Comparison of ENCODE assay signal across 9 mouse cellular contexts in the genomic region with DNA sequence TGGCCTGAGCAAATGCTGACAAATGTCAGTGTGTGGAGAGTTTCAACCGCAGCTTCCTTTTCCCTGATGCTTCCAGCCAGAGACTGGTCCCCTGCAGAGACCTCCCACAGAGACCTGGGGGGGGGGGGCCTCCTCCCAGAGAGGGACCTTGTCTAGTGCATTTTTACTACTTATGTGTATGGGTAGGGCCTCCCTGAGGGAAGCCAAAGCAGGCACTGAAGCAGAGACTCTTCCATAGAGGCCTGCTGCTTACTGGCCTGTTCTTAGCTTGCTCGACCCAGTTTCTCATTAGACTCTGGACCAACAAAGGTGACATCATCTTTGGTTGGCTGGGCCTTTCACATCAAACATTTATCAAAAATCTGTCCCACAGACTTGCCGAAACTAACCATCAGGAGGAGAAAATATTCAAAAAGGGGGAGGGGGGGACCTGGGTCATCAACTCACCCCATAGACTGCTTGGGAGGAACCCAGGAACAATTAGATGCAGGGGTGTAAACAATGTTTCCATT. TPM values are rescaled to one million over a fixed set of nuclear protein-coding genes. Genes with fewer than 3 reads are reported as not detected.
DNase-seq lines count a peak whose midpoint lies in the region; ATAC-seq and TF ChIP-seq lines count a peak whose summit lies in the region.
"Had no signal": no experiment of that assay in that cellular context is flagged by ENCODE, and none has a peak within 500 bp of the region (broad histone marks: within the 10 kb centered on the region; RNA-seq: fewer than 3 reads in every experiment).

No protein-coding gene starts in this region.

- no peaks in the 10 kb centered on the region for H3K27me3 ChIP-seq in intestine, postnatal 0 days (replicated peaks; ENCODE audit: control insufficient read depth, insufficient read depth, low read length)
- no peaks in the 10 kb centered on the region for H3K27me3 ChIP-seq in liver, postnatal 0 days (ENCODE audit: insufficient read depth, low read length)
- H3K27me3 ChIP-seq: limb, embryonic 15.5 days had no signal

- ATAC-seq in intestine, postnatal 0 days: peak; percentile 57; the same call in 1 of the 2 replicates
- ATAC-seq in liver, postnatal 0 days: peak; percentile 45

- no peak overlapping the region for H3K4me3 ChIP-seq in brown adipose tissue, adult 24 weeks (ENCODE audit: insufficient read depth, low read depth, low read length)
- H3K4me3 ChIP-seq in intestine, postnatal 0 days (ENCODE audit: low read depth, low read length): no peak overlapping the region
- H3K4me3 ChIP-seq in liver, postnatal 0 days (ENCODE audit: low read depth, low read length): no peak overlapping the region
- H3K4me3 ChIP-seq: limb, embryonic 15.5 days had no signal

- intact Hi-C loops in heart, postnatal 10 days (cut with DNase I): no loop called here
- intact Hi-C loops in heart, postnatal 25 days (cut with DNase I): no loop called here

- no peak for TF ChIP-seq EP300 in liver, postnatal 0 days (IDR thresholded peaks at IDR 0.05; ENCODE audit: low read depth)

- no peaks in the 10 kb centered on the region for H3K9me3 ChIP-seq in intestine, postnatal 0 days (ENCODE audit: control insufficient read depth)
- H3K9me3 ChIP-seq in liver, postnatal 0 days (ENCODE audit: low read length): no peaks in the 10 kb centered on the region
- H3K9me3 ChIP-seq: limb, embryonic 15.5 days had no signal

- H3K4me1 ChIP-seq in brown adipose tissue, adult 24 weeks (ENCODE audit: control insufficient read depth, insufficient read depth, insufficient read length, low read length): peaks cover 25% of the 10 kb centered on the region
- 0 out of 2 replicates have a peak, but pooled peaks cover 3% of the 10 kb centered on the region for H3K4me1 ChIP-seq in intestine, postnatal 0 days (replicated peaks; ENCODE audit: control insufficient read depth, insufficient read depth, low read length)
- peaks cover 36% of the 10 kb centered on the region for H3K4me1 ChIP-seq in liver, postnatal 0 days (ENCODE audit: insufficient read depth)

- no peak overlapping the region for H3K9ac ChIP-seq in intestine, postnatal 0 days (ENCODE audit: low read depth, low read length)
- no peak overlapping the region for H3K9ac ChIP-seq in liver, postnatal 0 days (replicated peaks)
- H3K9ac ChIP-seq: limb, embryonic 15.5 days had no signal

- TF ChIP-seq CTCF in intestine, postnatal 0 days (IDR thresholded peaks at IDR 0.05; ENCODE audit: low read depth): no peak
- TF ChIP-seq CTCF in liver, postnatal 0 days (IDR thresholded peaks at IDR 0.05; ENCODE audit: low read depth): no peak

- peak; percentile 15 to 26 for DNase-seq in heart, postnatal 10 days
- no peak for DNase-seq in heart, postnatal 25 days (ENCODE audit: low spot score)
- DNase-seq in liver, postnatal 0 days: peak; percentile 33
- DNase-seq in layer of hippocampus, postnatal 25 days (ENCODE audit: extremely low spot score in 1 of 2, low spot score in 1 of 2): no peak
- no peak for DNase-seq in testis, postnatal 14 days (ENCODE audit: low spot score)
- no peak for DNase-seq in layer of hippocampus, adult 11-12 months (ENCODE audit: low spot score)

- no peaks in the 10 kb centered on the region for H3K36me3 ChIP-seq in intestine, postnatal 0 days (ENCODE audit: control insufficient read depth, insufficient read depth)
- H3K36me3 ChIP-seq in liver, postnatal 0 days (replicated peaks; ENCODE audit: insufficient read depth, low read length): no peaks in the 10 kb centered on the region; the same call in 1 of the 2 replicates
- H3K36me3 ChIP-seq: limb, embryonic 15.5 days had no signal

- peak overlapping the region; percentile 34; the same call in 1 of the 2 replicates for H3K27ac ChIP-seq in brown adipose tissue, adult 24 weeks (replicated peaks; ENCODE audit: low read depth, low read length)
- H3K27ac ChIP-seq in intestine, postnatal 0 days (ENCODE audit: low read depth, low read length): peak overlapping the region; percentile 23; the same call in 1 of the 2 replicates
- peak overlapping the region; percentile 69 for H3K27ac ChIP-seq in liver, postnatal 0 days (ENCODE audit: low read depth)

- WGBS in intestine, postnatal 0 days: 24% methylated on average over 3 of the region's 3 CpGs
- 40% methylated on average over 3 of the region's 3 CpGs for WGBS in liver, postnatal 0 days (ENCODE audit: insufficient replicate concordance)

- no peak overlapping the region for H3K4me2 ChIP-seq in intestine, postnatal 0 days (replicated peaks; ENCODE audit: low read depth)
- H3K4me2 ChIP-seq in liver, postnatal 0 days (ENCODE audit: low read depth, low read length): no peak overlapping the region
- H3K4me2 ChIP-seq: limb, embryonic 15.5 days had no signal

RNA-seq across cellular contexts. Expression of a gene that starts 14.5 kb away (rescaled TPM):
- 10 to 100 TPM; 43.1 to 43.8 TPM for total RNA-seq in heart, postnatal 10 days (2021)
- total RNA-seq in heart, postnatal 25 days (2021): 10 to 100 TPM; 28.7 to 33.1 TPM
- polyA plus RNA-seq in brown adipose tissue, adult 24 weeks (2012; ENCODE audit: insufficient read depth, insufficient read length, missing spikeins): 8.2 and 9.1 TPM in 2 replicates
- polyA plus RNA-seq in intestine, postnatal 0 days (2015; fragmentation: Nextera tagmentation; extraction: Ambion mirVana): 7.0 and 7.8 TPM in 2 replicates
- 4.4 and 5.0 TPM in 2 replicates for polyA plus RNA-seq in liver, postnatal 0 days (2015; fragmentation: Nextera tagmentation; extraction: Ambion mirVana)
- 100 to 1,000 TPM; 109 to 127 TPM for total RNA-seq in layer of hippocampus, postnatal 25 days (2021)

Comparison
In these comparisons a context has a peak if more than half of its experiments do, and no peak if none do; other contexts are left out.
1. DNase-seq: peak in heart, postnatal 10 days (2 of 2) and liver, postnatal 0 days (single experiment); none in heart, postnatal 25 days (single experiment), layer of hippocampus, postnatal 25 days (0 of 2), testis, postnatal 14 days (single experiment) and layer of hippocampus, adult 11-12 months (single experiment).
2. Peak in every context shown above with its lines, with median percentiles within 50 percentile points of each other: H3K27ac ChIP-seq.